Mouse (Mus musculus) ES-Bruce4 (cell line): ENCODE results near the gene Wnt5b.

ENCODE experiments used
- CTCF ChIP-seq: IDR thresholded peaks from one replicate; pipeline ENCODE4 v1.8.1; 2011; ENCODE audit warnings: low read depth, low read length
- EP300 ChIP-seq: IDR thresholded peaks from 2 replicates; pipeline ENCODE4 v1.6.1; 2011; ENCODE audit warnings: low read depth, low read length; ENCODE audit not compliant: insufficient read depth
- POLR2A ChIP-seq: IDR thresholded peaks from one replicate; pipeline ENCODE4 v1.8.1; 2011; ENCODE audit warnings: low read length; ENCODE audit not compliant: insufficient read depth

- TF ChIP-seq EP300: no peak
- TF ChIP-seq POLR2A: no peak
- no peak for TF ChIP-seq CTCF
Measured at GRCm38 (mm10) chr6:119406528-119406927, 137.6 kb downstream of the Wnt5b start.
